Mouse (Mus musculus) cerebellum, adult 11 months (tissue): ENCODE measurements around the gene Cpne8.
"Not testable (repeated sequence)": the region's sequence is repeated elsewhere in the genome, so short reads cannot be mapped to it uniquely, and the experiment has no call there.

Experiments
- DNase-seq: peaks from one replicate; pipeline ENCODE4 v3.0.0; 2022

Gene Cpne8

DNA sequence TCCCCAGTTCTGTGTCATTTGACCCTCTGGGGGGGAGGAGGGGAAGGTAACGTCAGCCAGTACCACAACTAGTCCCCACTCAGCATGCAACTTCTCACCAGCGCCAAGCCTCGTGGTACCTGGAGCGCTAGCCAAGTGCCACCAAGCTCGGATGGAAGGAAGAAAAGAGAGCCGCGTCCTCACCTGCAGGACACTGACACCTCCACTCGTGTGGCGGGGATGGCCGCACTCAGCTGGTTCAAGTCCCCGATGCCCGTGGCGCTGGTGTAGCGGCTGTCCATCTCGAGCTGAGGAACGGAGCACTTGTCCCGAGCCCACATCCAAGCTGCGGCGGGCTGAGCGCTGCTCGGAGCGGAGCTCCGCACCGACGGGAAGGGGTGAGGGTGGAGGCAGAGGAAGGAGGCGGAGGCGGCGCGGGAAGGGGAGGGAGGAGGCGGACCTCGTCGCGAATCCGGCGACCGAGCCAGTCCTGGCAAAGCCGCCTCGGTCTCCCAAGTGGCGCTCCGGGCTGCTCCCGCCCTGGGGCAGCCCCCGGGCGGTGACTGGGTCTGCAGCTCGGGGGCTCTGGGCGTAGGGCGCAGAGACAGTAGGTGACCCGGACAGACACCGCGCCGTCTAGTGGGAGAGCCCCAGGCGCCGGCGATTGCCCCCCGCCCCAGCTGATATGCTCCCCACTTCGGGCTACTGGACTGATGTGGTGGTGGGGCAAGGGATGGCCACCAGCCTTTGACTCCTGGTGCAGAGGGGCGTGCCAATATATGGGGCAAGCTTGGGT is at the start of gene Cpne8:
TSS of gene Cpne8 (minus strand) at position 448 of the 775 bp plus-strand sequence.
- peak; percentile 8 for DNase-seq

DNA sequence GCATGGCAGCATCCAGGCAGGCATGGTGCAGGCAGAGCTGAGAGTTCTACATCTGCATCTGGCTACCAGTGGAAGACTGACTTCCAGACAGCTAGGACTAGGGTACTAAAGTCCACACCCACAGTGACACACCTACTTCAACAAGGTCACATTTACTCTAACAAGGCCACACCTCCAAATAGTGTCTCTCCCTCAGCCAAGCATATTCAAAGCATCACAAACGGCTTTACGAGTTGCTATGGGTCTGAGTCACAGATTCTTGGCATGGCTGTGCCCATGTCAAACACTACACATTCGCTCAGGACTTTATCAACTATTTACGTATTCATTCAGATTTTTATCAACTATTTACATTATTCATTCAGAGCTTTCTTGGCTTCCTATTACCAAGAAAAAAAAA is 38.5 kb upstream of the Cpne8 start:
- DNase-seq: no peak

DNA sequence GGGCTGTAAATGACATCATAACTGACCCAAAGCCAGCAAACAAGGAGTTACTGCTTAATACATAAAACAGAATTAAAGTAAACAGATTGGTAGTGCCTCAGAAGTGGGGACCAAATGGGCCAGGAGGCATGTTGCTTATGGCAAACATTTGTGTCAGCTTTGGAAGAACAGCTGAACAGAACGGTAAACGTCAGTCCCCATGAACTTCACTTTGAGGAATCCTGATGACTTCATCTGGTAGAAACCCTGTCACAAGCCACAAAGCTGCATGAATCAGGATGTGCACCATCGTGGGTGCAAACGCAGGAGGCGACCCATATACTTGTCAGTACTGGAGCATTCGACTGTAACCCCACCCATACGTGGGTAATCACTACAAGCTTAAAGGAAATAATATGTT is 30.1 kb upstream of the Cpne8 start:
- DNase-seq: no peak

DNA sequence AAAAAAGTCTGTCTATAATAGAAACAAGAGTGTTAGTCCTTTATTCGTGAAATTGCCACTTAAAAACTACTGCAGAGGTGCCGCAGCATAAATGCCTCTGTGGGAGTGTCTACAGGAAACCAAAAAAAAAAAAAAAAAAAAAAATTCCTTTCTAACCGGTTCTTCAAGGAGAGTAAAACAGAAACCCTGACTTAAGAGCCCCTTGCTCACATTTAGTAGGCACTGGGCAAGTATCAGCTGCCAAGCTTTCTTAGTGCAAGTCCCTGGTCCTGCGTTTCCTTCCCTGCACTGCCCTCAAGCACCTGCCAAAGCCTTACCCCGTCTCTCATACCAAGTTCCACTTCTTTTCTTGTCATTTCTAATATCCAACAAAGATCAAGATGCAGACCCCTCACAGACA is 25.1 kb upstream of the Cpne8 start:
- DNase-seq: no peak

DNA sequence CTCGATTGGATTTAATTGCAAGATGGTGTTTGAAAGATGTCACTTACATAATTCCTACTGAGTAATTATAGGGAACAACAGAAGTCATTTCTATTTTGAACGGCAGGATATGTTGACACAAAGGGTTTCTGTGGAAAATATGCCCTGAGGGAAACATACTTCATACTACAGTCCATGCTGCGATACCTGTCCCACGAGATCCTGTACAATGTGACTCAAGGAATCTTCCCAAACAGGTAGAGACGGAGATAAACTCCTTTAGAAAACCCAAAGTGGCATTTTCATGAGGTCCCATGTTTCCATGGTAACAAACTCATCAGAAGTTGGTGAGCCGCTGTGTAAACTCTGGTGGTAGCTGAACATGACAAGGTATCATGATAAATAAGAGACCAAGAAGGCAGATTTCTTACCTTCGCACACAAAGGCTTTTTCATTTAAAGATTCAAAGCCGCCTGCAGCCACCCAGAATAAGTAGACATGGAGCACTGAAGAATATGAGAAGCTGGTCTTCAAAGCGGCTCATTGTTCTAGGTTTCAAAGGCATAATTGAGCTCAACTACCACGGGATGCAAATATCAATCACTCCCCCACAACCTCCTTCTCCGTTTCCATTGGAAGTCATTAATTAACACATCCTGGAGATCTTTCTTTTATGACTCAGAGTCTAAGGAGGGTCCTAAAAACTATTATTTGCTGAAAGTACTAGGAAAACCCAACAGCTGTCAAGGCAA is 24.4 kb upstream of the Cpne8 start:
- no peak for DNase-seq

DNA sequence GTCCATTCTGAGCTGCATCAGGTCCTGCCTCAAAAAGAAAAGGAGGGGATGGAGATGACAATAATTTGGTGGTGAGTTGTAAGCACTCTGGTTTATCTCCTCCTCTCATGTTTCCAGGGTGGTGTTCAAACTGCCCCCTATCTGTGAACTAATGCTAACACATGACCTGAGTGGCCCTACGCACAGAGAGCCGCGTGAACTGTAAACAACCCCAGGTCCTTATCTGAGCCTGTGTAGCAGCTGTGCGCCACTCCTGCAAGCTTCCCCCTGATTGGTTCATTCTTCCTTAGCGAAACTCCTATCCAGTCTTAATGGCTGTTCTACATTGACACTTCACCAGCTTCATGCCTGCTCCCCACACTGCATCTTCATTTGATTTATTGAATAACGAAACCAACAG is 7.5 kb upstream of the Cpne8 start:
- DNase-seq: no peak

DNA sequence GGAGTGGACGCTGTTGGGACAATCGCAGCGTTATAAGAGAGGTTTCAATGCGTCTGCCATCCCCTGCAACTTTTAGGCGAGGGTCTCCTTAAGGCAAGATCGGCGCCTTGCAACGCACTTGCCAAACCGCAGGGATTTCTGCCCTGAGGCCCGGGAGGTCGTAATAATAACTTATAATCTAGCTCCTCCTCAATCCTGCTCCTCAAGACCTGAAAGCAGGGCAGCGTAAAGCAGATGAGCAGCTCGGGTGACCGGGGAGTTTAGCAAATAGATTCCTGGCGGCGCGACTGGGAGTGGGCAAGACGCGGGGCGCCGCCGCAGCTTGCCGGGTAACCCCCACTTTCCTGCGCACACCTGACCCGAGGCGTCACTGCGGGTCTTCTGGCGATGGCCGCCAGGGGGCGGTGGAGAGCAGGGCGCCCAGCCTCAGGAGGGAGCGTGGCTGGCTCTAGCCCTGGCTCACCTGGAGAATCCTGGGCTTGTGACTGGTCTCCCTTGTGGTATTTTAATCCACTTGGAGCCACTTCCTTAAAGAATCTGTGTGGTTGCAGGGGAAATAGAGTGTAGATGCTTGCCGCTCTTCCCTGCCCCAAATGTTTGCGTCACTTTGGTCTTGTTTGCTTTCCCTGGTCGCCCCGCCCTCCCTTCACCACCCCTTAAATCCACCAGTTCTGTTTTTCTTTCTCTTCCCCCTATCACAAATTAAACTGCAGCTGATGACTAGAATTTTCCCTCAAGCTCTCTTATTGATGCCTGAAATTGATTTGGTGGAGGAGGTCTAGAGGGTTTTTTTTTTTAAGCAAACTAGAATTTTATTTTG is 738 bp upstream of the Cpne8 start:
- peak; percentile 8 for DNase-seq

DNA sequence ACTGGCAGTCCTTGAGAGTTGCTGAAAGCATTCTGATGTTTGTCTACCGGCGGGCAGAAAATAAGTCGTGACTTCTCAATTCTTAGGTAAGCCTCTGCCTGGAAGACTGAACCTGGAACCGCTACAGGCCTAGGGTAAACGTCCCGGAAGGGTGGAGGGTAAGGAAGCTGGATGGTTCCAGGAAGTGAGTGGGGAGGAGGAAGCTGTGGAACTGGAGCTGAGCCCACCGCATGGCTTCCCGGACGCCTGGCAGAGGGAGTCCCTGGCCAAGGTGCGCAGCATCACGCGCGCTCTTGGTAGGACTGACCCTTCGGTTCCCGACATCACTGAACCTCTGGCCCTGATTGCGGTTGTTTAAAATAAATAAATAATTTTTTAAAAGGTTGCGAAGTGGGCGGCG is 744 bp downstream of the Cpne8 start:
- DNase-seq: no peak

DNA sequence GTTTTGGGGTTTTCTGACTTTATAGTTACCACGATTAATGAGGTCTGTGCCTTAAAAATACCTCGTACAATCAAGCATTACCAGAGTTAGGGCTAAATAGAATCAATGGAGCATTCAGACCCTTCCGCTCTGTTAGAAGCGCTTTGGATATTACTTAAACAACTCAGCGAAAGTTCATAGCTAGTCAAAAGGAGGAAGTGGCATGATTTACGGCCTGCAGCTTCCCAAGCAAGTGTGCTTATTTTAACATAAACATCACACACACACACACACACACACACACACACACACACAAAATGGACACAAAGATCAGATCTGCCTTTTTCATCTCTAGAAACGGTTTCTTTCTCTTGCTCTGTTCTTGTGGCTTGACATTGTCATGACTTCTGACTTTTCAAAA is 9.7 kb downstream of the Cpne8 start:
- DNase-seq: no peak

DNA sequence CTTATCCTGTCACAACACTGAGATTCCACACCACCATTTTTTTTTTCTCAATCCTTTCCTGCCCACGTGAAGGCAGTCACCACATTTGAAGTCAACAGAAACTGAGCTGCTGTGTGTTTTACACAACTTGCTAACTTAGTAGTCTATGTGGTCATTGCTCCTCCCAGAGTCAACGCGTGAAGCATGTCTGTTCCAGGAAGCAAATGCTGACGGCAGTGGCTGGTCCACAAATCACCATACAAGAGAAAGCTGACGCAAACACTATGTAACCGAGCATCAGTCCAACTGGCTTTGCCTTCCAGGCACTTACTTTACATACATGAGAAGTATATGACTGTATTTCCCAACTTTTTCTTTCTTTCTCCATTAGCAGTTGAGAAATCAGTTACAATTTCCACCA is 12.3 kb downstream of the Cpne8 start:
- no peak for DNase-seq

DNA sequence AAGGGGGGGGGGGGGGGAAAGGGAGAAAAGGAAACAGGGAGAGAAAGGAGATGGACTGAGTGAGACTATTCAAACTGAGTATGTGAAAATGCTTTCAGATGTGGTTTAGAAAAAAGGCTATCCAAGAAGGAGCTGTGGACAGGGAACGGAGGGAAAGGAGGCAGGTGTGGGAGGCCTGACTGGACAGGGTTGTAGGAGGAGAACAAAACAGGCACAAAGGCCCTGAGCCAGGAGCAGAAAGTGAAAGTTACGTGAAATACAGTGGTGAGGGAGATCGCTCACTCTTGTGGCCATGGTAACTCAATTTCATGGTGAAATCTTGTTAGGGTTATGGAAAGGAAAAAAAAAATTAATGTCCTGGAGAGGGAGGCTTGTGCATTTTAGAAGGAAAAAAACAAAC is 14.6 kb downstream of the Cpne8 start:
- no peak for DNase-seq

DNA sequence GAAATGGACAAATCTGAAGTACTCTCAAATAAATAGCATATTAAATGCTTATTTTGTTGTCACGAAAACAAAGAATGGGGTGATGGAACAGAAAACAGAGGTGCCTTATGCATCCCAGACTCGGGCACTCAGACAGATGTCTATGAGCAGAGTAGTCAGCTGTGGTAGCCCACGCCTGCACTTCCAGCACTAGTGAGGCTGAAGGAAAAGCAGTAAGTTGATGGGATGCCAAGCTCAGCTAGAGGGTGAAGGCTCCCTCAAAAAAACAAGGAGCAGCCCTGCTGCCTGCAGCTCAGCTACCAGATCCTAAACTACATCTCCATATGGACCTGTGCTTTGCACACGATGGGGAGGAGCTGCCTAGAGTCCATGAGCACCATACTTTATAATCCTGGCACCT is 15.6 kb downstream of the Cpne8 start:
- no peak for DNase-seq

DNA sequence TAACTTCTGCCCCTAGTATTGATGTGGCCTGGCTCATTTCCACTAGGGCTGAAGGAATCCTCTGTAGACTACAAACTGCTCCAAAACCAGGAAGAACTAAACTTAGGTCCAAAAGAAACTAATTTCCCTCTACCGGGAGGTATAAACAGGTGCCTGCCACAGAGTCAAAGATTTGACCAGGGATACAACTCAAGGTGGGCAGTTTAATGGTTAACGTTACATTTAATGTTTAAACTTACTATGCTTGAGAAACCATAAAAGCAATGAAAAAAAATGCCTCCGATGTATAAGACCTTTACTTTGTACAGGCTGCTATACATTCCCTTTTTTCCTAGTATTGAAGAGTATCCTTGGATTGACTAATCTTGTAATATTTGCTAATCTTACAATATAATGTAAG is 18.5 kb downstream of the Cpne8 start:
- no peak for DNase-seq

DNA sequence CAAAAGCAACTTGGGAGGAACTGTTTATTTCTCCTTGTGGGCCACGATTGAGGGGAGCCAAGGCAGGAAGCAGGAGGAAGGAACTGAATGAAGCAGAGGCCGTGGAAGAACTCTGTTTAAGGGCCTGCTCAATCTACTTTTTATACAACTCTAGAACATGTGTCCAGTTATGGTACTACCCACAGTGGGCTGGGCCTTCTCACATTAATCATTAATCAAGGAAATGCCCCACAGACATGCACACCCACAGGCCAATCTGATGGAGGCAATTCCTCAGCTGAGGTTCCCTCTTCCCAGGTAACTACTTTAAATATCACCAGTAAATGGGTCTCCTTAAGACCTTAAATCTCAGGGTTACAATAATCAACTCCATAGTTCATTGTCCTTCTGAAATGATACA is 21.2 kb downstream of the Cpne8 start:
- DNase-seq: no peak

DNA sequence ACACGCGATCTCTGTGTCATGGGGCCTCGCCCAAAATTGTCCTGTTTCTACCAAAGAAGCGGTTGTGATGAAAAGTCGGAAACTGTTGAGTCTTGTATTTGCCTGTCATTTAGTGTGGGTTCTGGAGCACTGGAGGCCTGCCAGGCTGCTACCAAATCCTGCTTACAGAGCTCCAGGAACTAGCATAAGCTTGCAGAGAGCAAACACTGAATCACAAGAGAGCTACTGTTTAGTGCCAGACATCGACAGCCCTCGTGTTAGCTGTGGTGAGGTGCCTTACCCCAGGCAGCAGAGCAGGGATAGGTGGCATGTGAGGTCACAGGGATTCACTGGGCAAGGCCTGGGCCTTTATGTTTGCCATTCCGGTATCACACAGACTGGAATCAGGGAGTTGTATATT is 22.7 kb downstream of the Cpne8 start:
- no peak for DNase-seq

DNA sequence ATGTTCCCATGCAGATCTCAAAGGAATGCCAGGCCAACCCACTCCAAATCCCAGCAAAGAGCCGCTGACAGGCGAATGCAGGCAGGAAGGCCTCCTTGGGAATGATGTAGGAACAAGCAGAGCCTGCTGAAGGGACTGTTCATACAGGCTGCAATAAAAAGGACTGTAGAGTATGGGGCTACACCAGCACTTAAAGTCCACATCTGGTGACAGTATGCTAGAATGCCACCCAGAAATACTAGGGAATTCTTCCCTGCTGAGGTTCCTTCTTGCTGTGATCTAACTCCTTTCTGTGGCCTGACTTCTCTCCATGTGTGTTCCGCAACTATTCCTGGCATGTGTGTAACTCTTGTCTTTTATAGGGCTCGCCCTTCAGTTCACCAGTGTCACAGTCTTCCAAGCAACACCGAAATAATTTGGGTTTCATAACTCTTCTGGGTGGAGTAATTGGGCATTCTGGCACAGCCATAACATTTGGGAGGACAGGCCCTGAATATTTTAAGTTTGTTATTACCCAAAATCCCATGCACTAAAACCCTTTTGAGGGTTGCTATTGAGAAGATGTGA is 32.1 kb downstream of the Cpne8 start:
- no peak for DNase-seq

DNA sequence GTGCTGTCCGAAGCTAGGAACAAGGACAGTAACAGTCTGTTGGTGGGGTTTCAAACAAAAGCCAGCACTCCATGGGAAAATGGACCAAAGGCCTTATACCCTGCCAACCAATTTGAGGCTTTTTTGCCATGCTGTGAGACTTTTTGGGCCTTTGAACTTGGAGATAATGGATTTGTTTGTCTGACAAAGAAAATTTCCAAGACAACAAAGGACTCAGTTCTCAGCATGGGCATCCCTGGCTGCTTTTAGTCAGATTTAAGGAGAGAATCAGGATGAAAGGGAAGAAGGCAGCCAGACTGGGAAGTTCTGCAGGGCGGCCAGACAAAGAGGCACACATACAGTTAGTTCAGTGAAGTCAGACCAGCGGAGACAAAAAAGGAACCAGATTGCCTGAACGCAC is 32.9 kb downstream of the Cpne8 start:
- no peak for DNase-seq

DNA sequence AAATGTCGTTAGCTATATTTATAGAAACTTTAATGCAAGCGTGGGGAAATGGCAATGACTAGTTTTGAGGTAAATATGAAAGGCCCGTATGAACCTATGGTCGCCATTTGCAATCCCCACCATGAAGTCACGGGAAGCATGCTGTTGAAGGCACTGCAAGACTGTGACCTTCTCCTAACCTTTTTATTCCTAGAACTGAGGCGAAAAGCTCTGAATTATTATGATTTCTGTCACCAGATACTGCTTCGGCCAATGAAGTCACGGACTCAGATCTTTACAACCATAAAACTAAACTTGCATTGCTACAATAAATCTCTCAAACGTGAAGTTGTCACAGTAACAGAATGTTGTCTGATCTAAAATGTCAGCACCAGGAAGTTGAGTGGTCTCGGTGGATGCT is 33.4 kb downstream of the Cpne8 start:
- DNase-seq: no peak

DNA sequence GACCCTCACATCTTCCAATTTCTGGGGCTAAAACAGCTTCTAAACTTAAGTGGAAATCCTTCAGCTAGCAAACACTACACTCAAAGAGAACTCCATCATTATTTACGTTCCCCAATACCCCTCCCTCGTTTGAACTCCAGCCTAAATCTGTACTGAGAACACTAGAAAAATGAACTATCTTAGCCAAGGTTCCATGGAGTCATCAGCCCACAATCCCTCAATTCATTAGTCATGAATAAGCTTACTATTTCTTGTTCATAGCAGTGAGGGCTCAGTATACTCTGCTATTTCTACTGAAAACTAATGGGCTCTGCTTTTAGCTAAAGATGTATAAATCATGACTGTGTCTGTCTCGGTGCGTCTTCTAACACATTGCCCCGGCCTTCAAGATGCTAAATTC is 55.0 kb downstream of the Cpne8 start:
- DNase-seq: no peak

DNA sequence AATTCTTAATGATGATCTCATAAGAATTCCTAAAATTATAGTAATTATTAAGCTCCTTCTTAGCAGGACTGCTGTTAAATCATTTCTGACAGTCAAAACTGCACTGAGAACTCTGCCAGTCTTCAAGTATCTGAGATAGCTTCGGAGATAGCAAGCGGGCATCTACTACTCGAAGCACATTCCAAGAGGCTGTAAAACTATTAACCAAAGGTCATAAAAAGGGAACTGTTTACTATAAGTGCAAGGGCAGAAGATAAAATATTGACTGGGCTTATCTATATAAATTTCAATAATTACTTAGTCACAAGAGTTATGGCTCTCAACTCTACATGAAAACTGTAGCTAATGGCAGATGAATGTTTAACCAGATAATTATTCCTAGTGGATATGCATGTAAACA is 57.2 kb downstream of the Cpne8 start:
- DNase-seq: no peak

DNA sequence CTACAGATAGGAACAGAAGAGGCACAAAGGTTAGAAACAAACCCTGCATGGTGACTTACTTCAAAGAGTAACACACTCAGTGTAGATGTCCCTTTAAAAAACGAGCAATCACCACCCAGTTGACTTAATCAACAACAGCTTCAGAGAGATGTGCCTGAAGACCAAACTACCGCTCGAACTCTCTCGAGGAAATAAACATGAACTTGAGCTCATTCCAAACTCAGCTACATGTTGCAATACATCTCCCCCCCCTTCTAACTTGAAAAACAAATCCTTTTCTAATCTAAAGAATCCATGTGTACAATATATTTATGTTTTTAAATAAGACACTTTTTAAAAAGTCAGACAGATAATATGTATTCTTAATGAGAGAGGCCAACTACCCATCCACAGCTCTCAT is 59.5 kb downstream of the Cpne8 start:
- DNase-seq: no peak

DNA sequence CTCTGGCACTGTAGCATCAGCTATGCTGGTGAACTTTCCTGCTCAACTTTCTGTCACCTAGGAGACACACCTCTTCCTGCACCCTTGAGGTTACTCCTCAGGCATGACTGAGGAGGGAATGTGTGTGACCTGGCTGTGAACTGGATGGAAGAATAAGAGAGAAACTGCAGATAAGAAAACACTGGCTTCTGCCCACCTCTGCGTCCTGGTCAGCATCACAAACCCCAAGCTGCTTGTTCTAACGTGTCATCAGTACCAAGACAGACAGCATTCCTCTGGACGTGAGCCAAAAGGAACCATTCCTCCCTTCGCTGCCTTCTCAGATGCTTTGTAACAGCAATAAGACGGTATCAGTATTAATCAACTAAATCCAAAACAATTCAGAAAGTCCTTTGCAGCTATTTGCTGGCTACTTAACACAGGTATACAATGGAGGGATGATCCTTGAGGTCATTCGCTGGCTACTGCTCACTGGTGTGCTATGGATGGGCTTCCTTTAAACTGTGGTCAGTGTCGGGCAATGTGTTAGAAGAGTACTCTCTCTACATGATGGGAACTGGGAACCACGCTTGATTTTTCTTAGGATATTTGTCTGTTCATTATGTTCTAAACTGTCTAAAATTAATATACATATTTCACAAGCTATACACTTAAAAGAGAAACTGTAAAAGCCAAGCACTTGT is 63.0 kb downstream of the Cpne8 start:
- DNase-seq: no peak

DNA sequence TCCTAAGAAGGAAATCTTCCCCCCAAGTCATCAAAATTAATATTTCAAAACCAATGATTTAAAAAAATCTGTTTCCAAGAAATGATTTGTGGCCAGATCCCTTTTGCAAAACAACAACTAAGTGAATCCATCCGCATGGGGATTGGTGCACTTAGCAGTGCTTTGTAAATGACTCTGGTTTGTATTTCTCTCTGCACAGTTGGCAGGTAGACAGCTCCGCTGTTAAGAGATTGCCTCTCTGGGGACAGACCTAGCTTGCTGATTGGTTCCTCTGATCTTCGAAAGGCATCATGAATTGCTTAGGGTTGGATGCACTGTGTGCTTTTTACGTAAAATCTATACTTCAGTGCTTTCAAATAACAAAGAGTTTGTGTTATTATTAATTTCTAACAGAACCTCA is 68.5 kb downstream of the Cpne8 start:
- not testable (repeated sequence) for DNase-seq
